Mouse (Mus musculus) lung, postnatal 0 days (tissue): ENCODE data around the gene Tsc1.

Source experiments
- CTCF ChIP-seq: IDR thresholded peaks from 2 replicates; pipeline ENCODE4 v1.5.1; 2016; ENCODE audit warnings: antibody characterized with exemption, mild to moderate bottlenecking
- EP300 ChIP-seq: IDR thresholded peaks from 2 replicates; pipeline ENCODE4 v1.6.1; 2016; ENCODE audit warnings: antibody characterized with exemption, mild to moderate bottlenecking, control low read depth

DNA sequence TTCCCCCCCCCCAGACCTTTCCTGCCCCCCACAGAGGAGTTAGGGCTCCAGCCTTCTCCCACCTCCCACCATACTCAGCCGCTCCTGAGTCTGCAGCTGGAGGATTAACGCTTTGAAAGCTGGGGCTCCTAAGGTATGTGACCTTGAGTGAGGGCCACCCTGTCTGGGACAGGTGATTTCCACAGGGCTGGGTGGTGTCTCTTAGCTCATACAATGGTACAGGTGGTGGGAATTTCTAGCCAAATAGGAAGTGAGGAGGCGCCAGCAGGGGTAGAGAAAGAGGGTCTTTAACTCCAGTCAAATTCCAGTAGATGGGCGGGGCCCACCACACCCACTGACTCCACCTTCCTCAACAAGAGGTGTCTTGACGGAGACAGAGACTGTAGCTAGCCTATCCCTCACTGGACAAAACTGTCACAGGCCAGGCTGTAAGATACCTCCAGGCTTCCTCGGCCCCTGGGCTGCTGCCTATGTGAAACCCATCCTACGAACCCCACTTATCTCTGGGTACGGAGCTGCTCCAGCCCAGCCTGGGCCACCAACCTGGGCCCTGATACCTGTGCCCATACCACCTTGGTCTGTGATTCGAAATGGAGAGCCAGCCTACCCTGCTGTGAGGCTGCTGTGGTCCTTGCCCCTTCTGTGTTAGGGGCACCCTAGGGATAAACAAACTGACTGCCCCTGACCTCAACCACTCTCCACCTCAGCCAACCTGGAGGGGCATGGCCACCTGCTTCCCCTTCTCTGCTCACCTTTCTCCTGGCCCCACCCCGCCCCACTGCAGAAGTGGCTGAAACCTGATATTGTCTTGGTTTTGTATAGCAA, 33.5 kb upstream of the Tsc1 start:
- TF ChIP-seq CTCF (no peak), EP300 (no peak)
